Mouse (Mus musculus) heart, embryonic 14.5 days (tissue): ENCODE measurements around the gene Zfp668. TPM values are rescaled to one million over a fixed set of nuclear protein-coding genes. Genes with fewer than 3 reads are reported as not detected.

Source experiments
- ATAC-seq: fragments of 200-750 bp; cut with Nextera tagmentation; 2 replicates; pipeline ENCODE4 v1.8.0; 2017; ENCODE audit warnings: low read depth, moderate TSS enrichment; ENCODE audit not compliant: insufficient number of reproducible peaks, insufficient read depth, low FRiP score
- H3K27ac ChIP-seq, 2 experiments: fragments of 200-500 bp in 1 of 2; fragments of 300-500 bp in 1 of 2; sonication (generic) in 1 of 2; replicated peaks in 1 of 2; 2 replicates each; pipeline ENCODE4 v1.5.1; 2012 to 2014; ENCODE audit warnings: low read depth in 2 of 2, low read length in 2 of 2, control low read depth in 1 of 2, mild to moderate bottlenecking in 1 of 2, mixed read lengths in 1 of 2; ENCODE audit not compliant: control insufficient read depth in 1 of 2, insufficient read depth in 1 of 2
- H3K27me3 ChIP-seq: fragments of 300-500 bp; sonication (generic); 2 replicates; pipeline ENCODE4 v1.6.1; 2014; ENCODE audit warnings: mild to moderate bottlenecking, low read length, control low read depth; ENCODE audit not compliant: control insufficient read depth, insufficient read depth
- H3K36me3 ChIP-seq: fragments of 300-500 bp; sonication (generic); 2 replicates; pipeline ENCODE4 v1.6.1; 2014; ENCODE audit warnings: mild to moderate bottlenecking, control low read depth, low read length, mixed read lengths; ENCODE audit not compliant: control insufficient read depth, insufficient read depth
- H3K4me1 ChIP-seq, 2 experiments: fragments of 200-500 bp in 1 of 2; fragments of 300-500 bp in 1 of 2; sonication (generic) in 1 of 2; 2 replicates each; pipeline ENCODE4 v1.6.1; 2012 to 2014; ENCODE audit warnings: low read length in 2 of 2, control low read depth in 1 of 2, mixed read lengths in 1 of 2; ENCODE audit not compliant: control insufficient read depth in 2 of 2, insufficient read depth in 2 of 2
- H3K4me2 ChIP-seq: fragments of 300-500 bp; sonication (generic); 2 replicates; pipeline ENCODE4 v1.6.1; 2014; ENCODE audit warnings: mild to moderate bottlenecking, low read length
- H3K4me3 ChIP-seq, 2 experiments: fragments of 200-500 bp in 1 of 2; fragments of 300-500 bp in 1 of 2; sonication (generic) in 1 of 2; 2 replicates each; pipeline ENCODE4 v1.5.1; 2012 to 2014; ENCODE audit warnings: low read length in 2 of 2, mild to moderate bottlenecking in 2 of 2, control low read depth in 1 of 2, low read depth in 1 of 2, moderate library complexity in 1 of 2; ENCODE audit not compliant: control insufficient read depth in 1 of 2, insufficient read depth in 1 of 2
- H3K9ac ChIP-seq: fragments of 300-500 bp; sonication (generic); 2 replicates; pipeline ENCODE4 v1.6.1; 2014; ENCODE audit warnings: mild to moderate bottlenecking, low read length
- H3K9me3 ChIP-seq: fragments of 300-500 bp; sonication (generic); 2 replicates; pipeline ENCODE4 v1.6.1; 2016; ENCODE audit warnings: low read length, control low read depth; ENCODE audit not compliant: control insufficient read depth
- WGBS: fragments of 180-500 bp; shearing (Covaris S2); extraction: QIAGEN DNeasy Blood & Tissue Kit; methylation state at CpG from one replicate; pipeline ENCODE4 v1.1.7; 2014; 5-methylcytosine and 5-hydroxymethylcytosine counted together
- polyA plus RNA-seq: library from polyadenylated mRNA; unstranded; fragments of >200 nt; fragmentation: Nextera tagmentation; extraction: Ambion mirVana; gene quantifications from 2 replicates; pipeline ENCODE4 v1.2.1, GENCODE M21; 2014

The Zfp668 gene
- 6.8 and 7.4 TPM in 2 replicates for polyA plus RNA-seq

DNA sequence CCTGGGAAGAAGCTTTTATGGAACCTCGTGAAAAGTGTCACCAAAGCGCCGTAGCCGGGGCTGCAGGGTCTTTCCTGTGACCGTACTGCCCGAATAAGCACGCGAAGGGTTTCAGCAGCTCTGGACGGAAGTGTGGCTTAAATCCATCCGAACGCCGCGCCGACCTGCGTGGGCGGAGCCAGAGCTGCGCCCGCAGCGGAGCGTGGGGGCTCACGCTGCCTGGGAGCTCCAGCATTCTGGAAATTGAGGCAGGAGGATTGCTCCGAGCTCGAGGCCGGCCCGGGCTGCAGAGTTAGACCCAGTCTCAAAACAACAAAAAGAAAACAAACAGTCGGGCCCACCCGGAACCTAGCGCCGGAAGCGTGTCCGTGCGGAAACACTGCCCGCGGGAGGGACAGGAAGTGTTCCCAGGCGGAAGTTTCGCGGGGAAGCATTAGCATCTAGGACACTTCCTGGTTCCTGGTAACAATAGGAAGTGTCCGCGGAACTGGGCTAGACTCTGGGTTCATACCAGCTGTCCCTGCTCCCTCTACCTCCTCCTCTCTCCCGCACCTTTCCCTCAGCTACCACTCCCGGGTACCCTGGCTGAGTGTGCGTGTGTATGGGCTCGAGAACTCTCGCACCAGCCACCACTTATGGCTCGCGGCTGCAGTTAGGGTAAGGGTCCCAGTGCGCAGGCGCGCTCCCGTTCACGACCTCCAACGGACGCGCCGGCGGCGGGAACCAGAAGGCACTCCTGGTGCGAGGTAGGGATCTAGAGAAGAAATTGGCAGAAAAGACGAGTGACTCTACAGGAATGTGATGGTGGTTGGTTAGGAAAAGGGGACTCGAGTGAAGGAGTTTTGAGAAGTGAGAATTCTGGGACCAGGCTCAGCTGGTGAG, at the start of gene Zfp668:
Gene Zfp668, minus strand, starts transcription at position 362 of the 882 bp plus-strand sequence.
- Histone ChIP-seq H3K27ac (peak within 1 kb of the TSS; percentile 93 to 97), H3K9me3 (no peaks in the 10 kb centered on the region), H3K36me3 (peaks cover 47% of the 10 kb centered on the region), H3K9ac (peak within 1 kb of the TSS; percentile 96), H3K4me3 (peak within 1 kb of the TSS; percentile 88 to 95), H3K27me3 (no peaks in the 10 kb centered on the region), H3K4me1 (peaks cover 0 to 21% of the 10 kb centered on the region in 2 experiments; a peak in 2 of 4 replicates), H3K4me2 (peak within 1 kb of the TSS; percentile 94)
- WGBS = under 1% methylated on average over 60 of the region's 60 CpGs
- peak; percentile 55 for ATAC-seq

- Histone ChIP-seq H3K4me2 (no peak overlapping the region), H3K4me3 (no peak overlapping the region), H3K27ac (no peak overlapping the region), H3K4me1 (peaks cover 6 to 13% of the 10 kb centered on the region in 2 experiments), H3K9ac (no peak overlapping the region), H3K36me3 (peaks cover 51% of the 10 kb centered on the region), H3K9me3 (no peaks in the 10 kb centered on the region), H3K27me3 (peaks cover 19% of the 10 kb centered on the region)
- no peak for ATAC-seq
- WGBS = 90% methylated on average over 8 of the region's 8 CpGs
Measured at GRCm38 (mm10) chr7:127926066-127926465, 49.4 kb upstream of the Zfp668 start.

DNA sequence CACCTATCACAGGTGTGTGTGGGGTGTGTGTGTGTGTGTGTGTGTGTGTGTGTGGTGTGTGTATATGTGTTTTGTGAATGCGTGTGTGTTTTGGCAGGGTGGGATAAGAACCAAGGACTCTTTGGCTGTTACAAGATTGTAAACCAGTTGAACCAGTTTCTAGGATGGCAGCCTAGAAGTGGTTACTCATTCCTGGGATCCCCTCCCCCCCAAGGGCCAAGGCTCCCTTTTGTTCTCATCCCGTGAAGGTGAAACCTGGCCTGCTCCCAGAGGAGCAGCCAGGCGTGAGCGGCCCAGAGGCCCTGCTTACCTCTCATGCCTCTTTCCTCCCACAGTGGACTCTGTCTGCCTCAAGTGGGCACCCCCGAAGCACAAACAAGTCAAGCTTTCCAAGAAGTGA, 48.6 kb upstream of the Zfp668 start:
- H3K9ac ChIP-seq = no peak overlapping the region
- no peak overlapping the region for H3K4me3 ChIP-seq
- peaks cover 17% of the 10 kb centered on the region for H3K27me3 ChIP-seq
- no peaks in the 10 kb centered on the region for H3K9me3 ChIP-seq
- no peak overlapping the region for H3K4me2 ChIP-seq
- 79% methylated on average over 5 of the region's 5 CpGs for WGBS
- peaks cover 59% of the 10 kb centered on the region for H3K36me3 ChIP-seq
- H3K27ac ChIP-seq = no peak overlapping the region
- peaks cover 6 to 13% of the 10 kb centered on the region in 2 experiments for H3K4me1 ChIP-seq
- ATAC-seq = no peak

DNA sequence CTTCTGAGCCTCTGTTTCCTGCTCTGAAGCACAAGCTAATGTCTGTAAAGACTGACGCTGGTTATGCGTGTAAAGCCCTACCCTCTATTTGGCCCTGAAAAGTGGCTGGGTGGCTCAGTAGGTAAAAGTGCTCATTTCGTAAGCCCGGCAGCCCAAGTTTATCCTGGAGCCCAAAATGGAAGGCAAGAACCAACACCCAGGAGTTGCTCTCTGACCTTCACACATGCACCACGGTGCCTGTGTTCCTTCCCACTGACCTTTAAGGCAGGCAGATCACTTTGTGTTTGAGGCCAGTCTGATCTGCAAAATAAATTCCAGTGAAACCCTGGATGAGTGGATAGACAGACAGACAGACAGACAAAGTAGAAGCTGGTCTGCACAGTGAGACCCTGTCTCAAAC, 47.1 kb upstream of the Zfp668 start:
- no peak overlapping the region for H3K9ac ChIP-seq
- H3K27ac ChIP-seq = no peak overlapping the region
- H3K4me2 ChIP-seq = no peak overlapping the region
- no peak overlapping the region for H3K4me3 ChIP-seq
- ATAC-seq = no peak
- H3K27me3 ChIP-seq = peaks cover 3% of the 10 kb centered on the region
- peaks cover 64% of the 10 kb centered on the region for H3K36me3 ChIP-seq
- peaks cover under 1 to 2% of the 10 kb centered on the region in 2 experiments; a peak in 3 of 4 replicates for H3K4me1 ChIP-seq
- no peaks in the 10 kb centered on the region for H3K9me3 ChIP-seq
- WGBS = 88% methylated on average over 5 of the region's 5 CpGs

DNA sequence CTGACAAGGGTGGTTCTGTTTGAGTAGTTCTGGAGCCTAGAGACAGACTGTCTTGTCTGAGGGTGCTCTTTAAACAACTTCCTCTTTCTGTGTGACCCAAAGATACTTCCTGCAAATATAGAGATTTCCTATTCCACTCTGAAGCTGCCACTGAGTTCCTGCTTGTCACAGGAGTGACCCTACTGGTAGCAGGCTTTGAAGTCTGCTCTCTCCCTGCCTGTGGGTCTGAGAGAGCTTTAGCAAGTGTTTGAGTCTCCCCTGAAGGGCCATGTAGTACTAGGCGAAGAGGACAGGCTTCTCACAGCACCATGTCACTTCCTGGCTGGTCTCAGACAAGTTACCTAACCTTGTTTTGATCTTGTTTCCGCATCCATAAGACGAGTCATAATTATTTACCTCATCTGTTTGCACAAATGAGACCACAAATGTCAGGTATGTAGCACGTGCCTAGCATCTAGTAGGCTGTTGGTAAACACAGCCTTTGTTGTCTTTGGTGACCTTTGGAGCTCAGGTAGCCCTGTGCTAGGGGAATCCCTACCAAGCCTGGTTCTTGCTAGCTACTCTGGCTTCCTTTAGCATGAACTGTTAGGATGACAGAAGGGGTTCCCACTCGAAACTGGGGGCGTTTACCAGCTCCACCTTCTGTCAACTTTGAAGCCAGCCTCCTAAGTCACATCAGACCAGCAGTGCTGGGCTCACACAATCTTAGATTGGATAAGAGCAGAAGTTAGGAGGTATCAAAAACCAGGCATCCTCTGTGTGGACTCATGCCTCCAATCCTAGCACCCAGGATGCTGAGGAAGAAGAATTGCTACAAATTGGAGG, 46.0 kb upstream of the Zfp668 start:
- 82% methylated on average over 6 of the region's 6 CpGs for WGBS
- H3K27me3 ChIP-seq = no peaks in the 10 kb centered on the region
- H3K9ac ChIP-seq = no peak overlapping the region
- H3K4me3 ChIP-seq = no peak overlapping the region
- ATAC-seq = no peak
- H3K27ac ChIP-seq = no peak overlapping the region
- H3K36me3 ChIP-seq = peaks cover 71% of the 10 kb centered on the region
- no peaks in the 10 kb centered on the region for H3K4me1 ChIP-seq
- no peaks in the 10 kb centered on the region for H3K9me3 ChIP-seq
- H3K4me2 ChIP-seq = no peak overlapping the region

- no peak overlapping the region for H3K9ac ChIP-seq
- H3K36me3 ChIP-seq = peaks cover 78% of the 10 kb centered on the region
- no peaks in the 10 kb centered on the region for H3K4me1 ChIP-seq
- H3K4me2 ChIP-seq = no peak overlapping the region
- no peak overlapping the region for H3K4me3 ChIP-seq
- no peak for ATAC-seq
- 63% methylated on average over 8 of the region's 8 CpGs for WGBS
- H3K27ac ChIP-seq = no peak overlapping the region
- no peaks in the 10 kb centered on the region for H3K9me3 ChIP-seq
- no peaks in the 10 kb centered on the region for H3K27me3 ChIP-seq
Measured at GRCm38 (mm10) chr7:127921516-127921915, 44.9 kb upstream of the Zfp668 start.

- Histone ChIP-seq H3K9me3 (no peaks in the 10 kb centered on the region), H3K4me3 (no peak overlapping the region), H3K4me2 (no peak overlapping the region), H3K27me3 (no peaks in the 10 kb centered on the region), H3K4me1 (no peaks in the 10 kb centered on the region), H3K9ac (no peak overlapping the region), H3K36me3 (peaks cover 73% of the 10 kb centered on the region), H3K27ac (no peak overlapping the region)
- WGBS = 76% methylated on average over 7 of the region's 7 CpGs
- ATAC-seq = no peak
Measured at GRCm38 (mm10) chr7:127919290-127919689, 42.7 kb upstream of the Zfp668 start.
